Mouse (Mus musculus) E14TG2a.4 (cell line): ENCODE results near the gene Med13l.

Source experiments
- H3K27me3 ChIP-seq: 2 replicates; pipeline ENCODE4 v1.6.1; 2014; ENCODE audit warnings: low read length, control low read depth; ENCODE audit not compliant: insufficient read depth
- H3K36me3 ChIP-seq: 2 replicates; pipeline ENCODE4 v1.6.1; 2014; ENCODE audit warnings: low read length, control low read depth; ENCODE audit not compliant: insufficient read depth
- H3K4me1 ChIP-seq: replicated peaks from 2 replicates; pipeline ENCODE4 v1.6.1; 2014; ENCODE audit warnings: low read depth, low read length, control low read depth
- H3K4me3 ChIP-seq: replicated peaks from 2 replicates; pipeline ENCODE4 v1.5.1; 2014; ENCODE audit warnings: mild to moderate bottlenecking, low read length
- H3K9me3 ChIP-seq: 2 replicates; pipeline ENCODE4 v1.6.1; 2014; ENCODE audit warnings: low read length, control low read depth
- CTCF ChIP-seq: conservative IDR thresholded peaks from 2 replicates; pipeline ENCODE4 v1.5.1; 2014; ENCODE audit warnings: low read length
- NANOG ChIP-seq: IDR thresholded peaks from 2 replicates; pipeline ENCODE4 v1.6.1; 2014; ENCODE audit warnings: borderline replicate concordance, low read length, mixed read lengths
- POU5F1 ChIP-seq: IDR thresholded peaks from 2 replicates; pipeline ENCODE4 v1.6.1; 2014; ENCODE audit warnings: low read length, borderline replicate concordance

Med13l gene

GRCm38 (mm10) chr5:118655025-118655424 is 94.5 kb downstream of the Med13l start:
- Histone ChIP-seq H3K4me1 (peaks cover 67% of the 10 kb centered on the region), H3K4me3 (no peak overlapping the region), H3K27me3 (no peaks in the 10 kb centered on the region), H3K9me3 (no peaks in the 10 kb centered on the region), H3K36me3 (peaks cover 30% of the 10 kb centered on the region)
- TF ChIP-seq CTCF = no peak
- TF ChIP-seq POU5F1 = no peak
- TF ChIP-seq NANOG = no peak

- Histone ChIP-seq H3K4me1 (peaks cover 63% of the 10 kb centered on the region), H3K36me3 (peaks cover 30% of the 10 kb centered on the region), H3K27me3 (no peaks in the 10 kb centered on the region), H3K9me3 (no peaks in the 10 kb centered on the region), H3K4me3 (no peak overlapping the region)
- TF ChIP-seq POU5F1 = no peak
- no peak for TF ChIP-seq CTCF
- no peak for TF ChIP-seq NANOG
These were observed 94.9 kb downstream of the Med13l start for GRCm38 (mm10) chr5:118655428-118655827.

- Histone ChIP-seq H3K9me3 (no peaks in the 10 kb centered on the region), H3K4me1 (peaks cover 57% of the 10 kb centered on the region), H3K27me3 (no peaks in the 10 kb centered on the region), H3K4me3 (no peak overlapping the region), H3K36me3 (peaks cover 30% of the 10 kb centered on the region)
- TF ChIP-seq CTCF (no peak), NANOG (no peak), POU5F1 (no peak)
These were observed 95.5 kb downstream of the Med13l start for GRCm38 (mm10) chr5:118655966-118656365.

GRCm38 (mm10) chr5:118658256-118658837 is 97.9 kb downstream of the Med13l start:
- Histone ChIP-seq H3K9me3 (no peaks in the 10 kb centered on the region), H3K36me3 (peaks cover 33% of the 10 kb centered on the region), H3K4me3 (no peak overlapping the region), H3K4me1 (peaks cover 40% of the 10 kb centered on the region), H3K27me3 (no peaks in the 10 kb centered on the region)
- TF ChIP-seq NANOG (no peak), CTCF (no peak), POU5F1 (no peak)

GRCm38 (mm10) chr5:118659713-118660112 is 99.2 kb downstream of the Med13l start:
- no peaks in the 10 kb centered on the region for H3K27me3 ChIP-seq
- H3K36me3 ChIP-seq = peaks cover 40% of the 10 kb centered on the region
- no peak for TF ChIP-seq CTCF
- TF ChIP-seq NANOG = no peak
- no peak for TF ChIP-seq POU5F1
- H3K4me3 ChIP-seq = no peak overlapping the region
- no peaks in the 10 kb centered on the region for H3K9me3 ChIP-seq
- peaks cover 41% of the 10 kb centered on the region for H3K4me1 ChIP-seq

- Histone ChIP-seq H3K4me1 (peaks cover 46% of the 10 kb centered on the region), H3K4me3 (no peak overlapping the region), H3K9me3 (no peaks in the 10 kb centered on the region), H3K36me3 (peaks cover 34% of the 10 kb centered on the region), H3K27me3 (no peaks in the 10 kb centered on the region)
- no peak for TF ChIP-seq POU5F1
- no peak for TF ChIP-seq CTCF
- no peak for TF ChIP-seq NANOG
These were observed 101.3 kb downstream of the Med13l start for GRCm38 (mm10) chr5:118661751-118662150.

GRCm38 (mm10) chr5:118663999-118664398 is 103.5 kb downstream of the Med13l start:
- Histone ChIP-seq H3K36me3 (peaks cover 22% of the 10 kb centered on the region), H3K4me3 (no peak overlapping the region), H3K4me1 (peaks cover 63% of the 10 kb centered on the region), H3K9me3 (no peaks in the 10 kb centered on the region), H3K27me3 (no peaks in the 10 kb centered on the region)
- TF ChIP-seq CTCF (no peak), NANOG (no peak), POU5F1 (no peak)

GRCm38 (mm10) chr5:118665023-118665422 is 104.5 kb downstream of the Med13l start:
- no peaks in the 10 kb centered on the region for H3K9me3 ChIP-seq
- no peak overlapping the region for H3K4me3 ChIP-seq
- TF ChIP-seq NANOG (no peak), CTCF (no peak), POU5F1 (no peak)
- peaks cover 71% of the 10 kb centered on the region for H3K4me1 ChIP-seq
- H3K27me3 ChIP-seq = no peaks in the 10 kb centered on the region
- peaks cover 16% of the 10 kb centered on the region for H3K36me3 ChIP-seq

- Histone ChIP-seq H3K27me3 (no peaks in the 10 kb centered on the region), H3K4me3 (peak overlapping the region; percentile 49), H3K9me3 (no peaks in the 10 kb centered on the region), H3K4me1 (peaks cover 80% of the 10 kb centered on the region), H3K36me3 (peaks cover 23% of the 10 kb centered on the region)
- no peak for TF ChIP-seq CTCF
These were observed 106.1 kb downstream of the Med13l start for GRCm38 (mm10) chr5:118666437-118667207.
